Mouse (Mus musculus): ENCODE measurements at regions not wholly inside any gene's neighbourhood (a gene's known extent, or its start where the extent isn't known, plus 50 kb on each side); places are given as distances from the start of the nearest gene placed in this dataset.

DNA sequence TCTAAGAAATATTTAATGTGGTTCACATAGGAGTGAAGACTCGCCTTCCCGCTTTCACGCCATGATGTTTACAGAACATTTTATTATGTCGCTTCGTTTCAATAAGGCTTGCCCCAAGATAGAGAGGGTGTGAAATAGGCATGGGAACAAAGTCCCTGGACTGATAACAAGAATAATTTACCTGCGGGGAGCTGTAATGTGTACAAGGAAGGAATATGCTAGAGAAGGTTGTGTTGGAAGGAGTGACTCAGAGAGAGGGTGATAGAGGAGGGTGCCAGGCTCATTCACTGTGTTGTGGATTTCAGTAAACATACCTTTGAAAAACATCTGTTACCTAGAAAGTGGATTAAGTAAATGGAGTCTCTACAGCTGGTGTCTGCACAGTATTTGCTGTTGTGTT lies 490.2 kb downstream of the Bnc2 start:
- Histone ChIP-seq H3K27me3 (replicated peaks; ENCODE audit: control insufficient read depth, insufficient read depth, low read length) (no peaks in the 10 kb centered on the region), H3K4me3 (ENCODE audit: low read length) (no peak overlapping the region), H3K9ac (ENCODE audit: low read depth, low read length) (no peak overlapping the region), H3K27ac (ENCODE audit: low read depth, low read length) (no peak overlapping the region), H3K4me2 (ENCODE audit: low read length) (no peak overlapping the region), H3K9me3 (ENCODE audit: control insufficient read depth, low read length) (no peaks in the 10 kb centered on the region), H3K36me3 (ENCODE audit: control insufficient read depth, insufficient read depth, low read length) (no peaks in the 10 kb centered on the region), H3K4me1 (ENCODE audit: control insufficient read depth, insufficient read depth, low read depth, low read length) (no peaks in the 10 kb centered on the region)
- WGBS: 95% methylated on average over 6 of the region's 6 CpGs
- no peak for ATAC-seq

DNA sequence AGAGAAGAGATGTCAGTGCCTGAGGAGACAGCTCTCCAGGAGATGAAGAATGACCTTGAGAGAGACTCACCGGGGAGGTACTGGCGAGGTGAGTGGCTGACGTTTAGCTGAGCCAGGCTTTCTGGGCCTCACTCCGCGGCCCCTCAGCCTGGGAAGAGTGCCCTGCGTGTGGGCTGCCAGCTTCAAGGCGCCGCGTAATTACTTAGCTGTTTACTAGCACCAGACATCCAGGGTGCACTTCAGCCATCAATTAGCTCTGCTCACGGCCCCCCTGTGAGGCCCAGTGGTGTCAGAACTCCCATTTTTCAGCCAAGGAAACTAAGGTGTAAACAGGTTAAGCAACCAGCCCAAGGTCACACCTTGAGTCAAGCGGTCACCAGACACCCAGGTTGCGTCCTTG lies 485.8 kb downstream of the Bnc2 start:
- H3K4me2 ChIP-seq (ENCODE audit: low read length): no peak overlapping the region
- H3K27ac ChIP-seq (ENCODE audit: low read depth, low read length): no peak overlapping the region
- H3K4me1 ChIP-seq (ENCODE audit: control insufficient read depth, insufficient read depth, low read depth, low read length): no peaks in the 10 kb centered on the region
- 67% methylated on average over 12 of the region's 12 CpGs for WGBS
- no peak overlapping the region for H3K9ac ChIP-seq (ENCODE audit: low read depth, low read length)
- H3K9me3 ChIP-seq (ENCODE audit: control insufficient read depth, low read length): no peaks in the 10 kb centered on the region
- H3K4me3 ChIP-seq (ENCODE audit: low read length): no peak overlapping the region
- no peaks in the 10 kb centered on the region for H3K27me3 ChIP-seq (replicated peaks; ENCODE audit: control insufficient read depth, insufficient read depth, low read length)
- peak; percentile 34; the same call in 1 of the 2 replicates for ATAC-seq
- no peaks in the 10 kb centered on the region for H3K36me3 ChIP-seq (ENCODE audit: control insufficient read depth, insufficient read depth, low read length)

DNA sequence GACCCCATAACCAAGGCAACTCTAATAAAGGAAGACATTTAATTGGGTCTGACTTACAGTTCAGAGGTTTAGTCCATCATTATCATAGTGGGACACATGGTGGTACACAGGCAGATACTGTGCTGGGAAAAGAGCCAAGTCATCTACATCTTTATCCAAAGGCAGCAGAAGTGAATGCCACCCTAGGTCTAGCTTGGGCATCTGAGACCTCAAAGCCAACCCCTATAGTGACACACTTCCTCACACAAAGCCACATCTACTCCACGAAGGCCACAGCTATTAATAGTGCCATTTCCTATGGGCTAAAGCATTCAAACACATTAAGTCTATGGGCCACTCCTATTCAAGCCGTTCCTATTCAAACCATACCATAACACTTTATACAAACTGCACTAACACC lies 483.8 kb downstream of the Bnc2 start:
- H3K27me3 ChIP-seq (replicated peaks; ENCODE audit: control insufficient read depth, insufficient read depth, low read length): no peaks in the 10 kb centered on the region
- no peak overlapping the region for H3K4me3 ChIP-seq (ENCODE audit: low read length)
- H3K9ac ChIP-seq (ENCODE audit: low read depth, low read length): no peak overlapping the region
- no peak overlapping the region for H3K27ac ChIP-seq (ENCODE audit: low read depth, low read length)
- no peak overlapping the region for H3K4me2 ChIP-seq (ENCODE audit: low read length)
- no peaks in the 10 kb centered on the region for H3K36me3 ChIP-seq (ENCODE audit: control insufficient read depth, insufficient read depth, low read length)
- WGBS: 82% methylated on average over 2 of the region's 2 CpGs
- H3K9me3 ChIP-seq (ENCODE audit: control insufficient read depth, low read length): no peaks in the 10 kb centered on the region
- ATAC-seq: no peak
- H3K4me1 ChIP-seq (ENCODE audit: control insufficient read depth, insufficient read depth, low read depth, low read length): no peaks in the 10 kb centered on the region

DNA sequence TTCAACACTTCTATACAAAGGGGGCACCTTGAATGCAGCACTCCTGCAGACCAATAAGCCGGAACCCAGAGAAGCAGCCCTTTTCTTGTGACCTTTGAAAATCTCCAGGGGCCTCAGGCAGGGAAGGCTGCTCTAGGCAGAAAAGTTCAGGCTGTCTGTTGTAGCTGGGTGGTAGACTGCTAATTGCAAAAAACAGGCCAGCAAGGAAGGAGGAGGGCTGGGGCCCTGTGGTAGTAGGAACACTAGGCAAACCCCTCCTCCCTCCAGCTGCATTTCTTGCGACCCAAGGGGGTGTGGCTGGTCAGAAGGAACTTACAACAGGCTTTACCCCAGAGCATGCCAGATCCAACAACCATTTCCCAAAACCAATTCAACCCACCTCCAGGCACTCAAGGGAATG lies 482.8 kb downstream of the Bnc2 start:
- Histone ChIP-seq H3K27me3 (replicated peaks; ENCODE audit: control insufficient read depth, insufficient read depth, low read length) (no peaks in the 10 kb centered on the region), H3K4me1 (ENCODE audit: control insufficient read depth, insufficient read depth, low read depth, low read length) (no peaks in the 10 kb centered on the region), H3K4me3 (ENCODE audit: low read length) (no peak overlapping the region), H3K9me3 (ENCODE audit: control insufficient read depth, low read length) (no peaks in the 10 kb centered on the region), H3K4me2 (ENCODE audit: low read length) (no peak overlapping the region), H3K27ac (ENCODE audit: low read depth, low read length) (no peak overlapping the region), H3K36me3 (ENCODE audit: control insufficient read depth, insufficient read depth, low read length) (no peaks in the 10 kb centered on the region), H3K9ac (ENCODE audit: low read depth, low read length) (no peak overlapping the region)
- WGBS: 47% methylated on average over 2 of the region's 2 CpGs
- ATAC-seq: no peak

DNA sequence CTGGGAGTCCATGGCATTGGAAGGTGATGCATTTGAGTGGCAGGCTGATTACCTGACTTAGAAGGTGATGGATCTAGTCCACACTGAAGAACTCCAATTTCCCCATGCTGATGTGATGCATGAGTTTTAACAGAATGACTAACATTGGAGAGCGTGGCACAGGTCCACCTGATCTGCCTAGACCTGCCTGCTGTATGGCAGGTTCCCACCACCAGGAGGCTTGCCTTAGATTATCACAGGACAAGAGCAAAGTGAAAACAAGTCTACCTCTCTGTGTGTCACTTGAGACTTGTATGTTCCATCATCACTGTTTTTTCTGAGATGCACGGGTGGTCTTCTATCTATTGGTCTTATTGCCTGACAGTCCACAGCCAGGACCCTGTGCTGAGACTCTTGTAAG lies 478.3 kb downstream of the Bnc2 start:
- Histone ChIP-seq H3K4me3 (ENCODE audit: low read length) (no peak overlapping the region), H3K36me3 (ENCODE audit: control insufficient read depth, insufficient read depth, low read length) (no peaks in the 10 kb centered on the region), H3K4me1 (ENCODE audit: control insufficient read depth, insufficient read depth, low read depth, low read length) (no peaks in the 10 kb centered on the region; the same call in 1 of the 2 replicates), H3K9me3 (ENCODE audit: control insufficient read depth, low read length) (no peaks in the 10 kb centered on the region), H3K4me2 (ENCODE audit: low read length) (no peak overlapping the region), H3K27me3 (replicated peaks; ENCODE audit: control insufficient read depth, insufficient read depth, low read length) (no peaks in the 10 kb centered on the region), H3K9ac (ENCODE audit: low read depth, low read length) (no peak overlapping the region), H3K27ac (ENCODE audit: low read depth, low read length) (no peak overlapping the region)
- ATAC-seq: no peak
- 98% methylated on average over 2 of the region's 2 CpGs for WGBS

DNA sequence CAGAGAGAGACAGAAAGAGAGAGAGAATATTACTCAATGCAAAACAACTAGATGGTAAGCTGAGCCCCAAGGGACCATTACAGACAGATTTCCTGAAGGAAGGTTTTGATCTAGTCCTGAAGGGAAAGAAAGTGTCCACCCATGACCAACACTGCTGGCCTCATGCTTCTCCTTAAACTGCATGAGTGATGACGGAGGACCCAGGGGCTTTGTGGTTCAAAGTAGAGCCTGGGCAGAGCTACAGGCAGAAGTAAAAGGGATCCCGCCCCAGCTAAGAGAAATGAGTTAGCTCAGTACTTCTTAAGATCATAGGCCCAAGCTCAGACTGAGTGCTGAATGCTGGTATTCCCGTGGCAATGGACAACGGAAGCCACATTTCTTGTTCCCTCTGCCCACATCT lies 476.9 kb downstream of the Bnc2 start:
- no peak for ATAC-seq
- 95% methylated on average over 4 of the region's 4 CpGs for WGBS

DNA sequence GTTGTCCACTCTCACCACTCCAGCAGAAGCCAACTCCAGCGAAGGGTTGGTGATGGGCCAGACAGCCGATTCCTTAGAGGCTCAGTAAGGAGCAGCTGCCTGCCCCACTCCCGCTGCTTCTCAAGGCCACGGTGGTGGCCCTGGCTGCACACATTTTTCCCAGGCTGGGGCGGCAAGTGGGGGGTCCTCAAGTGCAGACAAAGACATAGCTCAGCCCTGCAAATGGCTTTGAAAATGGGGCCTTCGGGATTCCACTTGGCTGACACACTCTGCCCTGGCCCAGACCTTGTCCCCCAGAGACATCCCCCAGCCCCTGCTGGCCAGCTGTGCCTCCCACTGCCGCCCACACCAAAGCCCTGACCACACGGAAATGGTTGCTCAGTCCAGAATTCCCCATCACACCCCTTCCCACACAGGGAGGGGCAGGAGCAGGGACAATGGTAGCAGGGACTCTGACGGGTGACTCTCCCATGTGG lies 475.9 kb downstream of the Bnc2 start:
- Histone ChIP-seq H3K4me1 (ENCODE audit: control insufficient read depth, insufficient read depth, low read depth, low read length) (peaks cover 4% of the 10 kb centered on the region), H3K36me3 (ENCODE audit: control insufficient read depth, insufficient read depth, low read length) (no peaks in the 10 kb centered on the region), H3K9ac (ENCODE audit: low read depth, low read length) (no peak overlapping the region), H3K4me2 (ENCODE audit: low read length) (no peak overlapping the region), H3K27me3 (replicated peaks; ENCODE audit: control insufficient read depth, insufficient read depth, low read length) (no peaks in the 10 kb centered on the region), H3K27ac (ENCODE audit: low read depth, low read length) (no peak overlapping the region), H3K4me3 (ENCODE audit: low read length) (no peak overlapping the region), H3K9me3 (ENCODE audit: control insufficient read depth, low read length) (no peaks in the 10 kb centered on the region)
- peak; percentile 79 for ATAC-seq
- WGBS: 24% methylated on average over 9 of the region's 9 CpGs

More for the DNA sequence above, 476.9 kb downstream of the Bnc2 start:
- no peaks in the 10 kb centered on the region for H3K36me3 ChIP-seq (ENCODE audit: control insufficient read depth, insufficient read depth, low read length)
- H3K27me3 ChIP-seq (replicated peaks; ENCODE audit: control insufficient read depth, insufficient read depth, low read length): no peaks in the 10 kb centered on the region
- no peak overlapping the region for H3K4me3 ChIP-seq (ENCODE audit: low read length)
- H3K9me3 ChIP-seq (ENCODE audit: control insufficient read depth, low read length): no peaks in the 10 kb centered on the region
- H3K4me2 ChIP-seq (ENCODE audit: low read length): no peak overlapping the region
- H3K9ac ChIP-seq (ENCODE audit: low read depth, low read length): no peak overlapping the region
- no peak overlapping the region for H3K27ac ChIP-seq (ENCODE audit: low read depth, low read length)
- H3K4me1 ChIP-seq (ENCODE audit: control insufficient read depth, insufficient read depth, low read depth, low read length): peaks cover 4% of the 10 kb centered on the region

DNA sequence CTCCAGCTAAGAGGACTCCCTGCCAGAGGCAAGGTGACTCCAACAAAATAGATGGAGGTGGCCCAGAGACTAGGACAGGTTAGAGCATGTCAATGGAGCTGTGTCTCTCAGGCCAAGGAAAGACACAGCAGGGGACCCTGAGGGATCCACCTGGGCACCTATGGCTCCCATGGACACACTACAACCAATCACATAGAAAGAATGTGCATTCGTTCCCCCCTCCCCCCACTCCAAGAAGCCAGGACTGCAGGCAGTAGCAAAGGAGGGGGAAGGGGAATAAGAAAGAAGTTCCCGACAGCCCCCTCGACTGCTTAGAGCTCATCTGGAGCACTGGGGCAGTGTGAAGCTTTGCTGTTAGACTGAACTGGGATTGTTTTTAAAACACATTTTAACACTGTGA lies 474.1 kb downstream of the Bnc2 start:
- Histone ChIP-seq H3K4me3 (ENCODE audit: low read length) (no peak overlapping the region), H3K4me2 (ENCODE audit: low read length) (no peak overlapping the region), H3K9me3 (ENCODE audit: control insufficient read depth, low read length) (no peaks in the 10 kb centered on the region), H3K9ac (ENCODE audit: low read depth, low read length) (no peak overlapping the region), H3K4me1 (ENCODE audit: control insufficient read depth, insufficient read depth, low read depth, low read length) (peaks cover 4% of the 10 kb centered on the region), H3K27ac (ENCODE audit: low read depth, low read length) (no peak overlapping the region), H3K36me3 (ENCODE audit: control insufficient read depth, insufficient read depth, low read length) (no peaks in the 10 kb centered on the region), H3K27me3 (replicated peaks; ENCODE audit: control insufficient read depth, insufficient read depth, low read length) (no peaks in the 10 kb centered on the region)
- 41% methylated on average over 3 of the region's 3 CpGs for WGBS
- ATAC-seq: no peak

DNA sequence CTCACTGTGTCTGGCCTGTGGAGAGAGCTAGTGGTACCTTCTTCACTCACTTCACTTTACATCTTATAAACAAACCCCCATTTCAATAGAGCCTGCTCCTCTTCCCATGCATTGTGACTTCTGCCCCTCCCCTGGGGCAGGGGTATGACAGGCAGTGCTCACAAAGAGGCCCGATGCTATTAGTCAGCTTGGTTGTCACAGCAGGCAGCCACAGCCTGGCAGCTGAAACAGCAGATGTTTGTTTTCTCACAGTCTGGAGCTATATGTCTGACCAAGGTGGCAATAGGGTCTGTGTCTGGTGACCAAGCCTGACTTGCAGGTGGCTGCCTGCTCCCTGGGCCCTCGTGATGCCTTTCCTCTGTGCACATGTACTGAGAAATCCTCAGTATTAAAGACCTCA lies 472.8 kb downstream of the Bnc2 start:
- Histone ChIP-seq H3K9ac (ENCODE audit: low read depth, low read length) (no peak overlapping the region), H3K27ac (ENCODE audit: low read depth, low read length) (no peak overlapping the region), H3K4me1 (ENCODE audit: control insufficient read depth, insufficient read depth, low read depth, low read length) (peaks cover 4% of the 10 kb centered on the region), H3K9me3 (ENCODE audit: control insufficient read depth, low read length) (no peaks in the 10 kb centered on the region), H3K4me2 (ENCODE audit: low read length) (no peak overlapping the region), H3K36me3 (ENCODE audit: control insufficient read depth, insufficient read depth, low read length) (no peaks in the 10 kb centered on the region), H3K27me3 (replicated peaks; ENCODE audit: control insufficient read depth, insufficient read depth, low read length) (no peaks in the 10 kb centered on the region), H3K4me3 (ENCODE audit: low read length) (no peak overlapping the region)
- peak; percentile 66 for ATAC-seq
- WGBS: 7% methylated on average over 2 of the region's 2 CpGs

DNA sequence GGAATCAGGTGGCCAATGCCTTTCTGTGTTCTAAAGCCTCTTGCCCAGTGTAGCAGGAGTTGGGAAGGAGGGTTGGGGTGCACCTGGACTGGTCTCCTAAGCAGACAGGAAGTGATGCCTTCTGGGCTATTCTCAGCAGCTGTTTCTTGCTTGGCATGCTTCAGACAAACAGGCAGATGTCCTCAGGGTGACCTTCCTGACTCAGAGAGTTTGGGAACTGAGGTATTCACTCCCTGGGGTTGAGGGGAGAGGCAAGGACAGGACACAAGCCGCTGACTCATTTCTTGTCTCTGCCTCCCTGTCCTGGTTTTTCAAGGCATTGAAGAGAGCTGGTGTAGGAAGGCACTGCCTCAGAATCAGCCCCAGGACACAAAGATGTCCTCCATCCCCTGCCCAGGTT lies 471.4 kb downstream of the Bnc2 start:
- no peak overlapping the region for H3K27ac ChIP-seq (ENCODE audit: low read depth, low read length)
- H3K4me1 ChIP-seq (ENCODE audit: control insufficient read depth, insufficient read depth, low read depth, low read length): peaks cover 4% of the 10 kb centered on the region
- H3K27me3 ChIP-seq (replicated peaks; ENCODE audit: control insufficient read depth, insufficient read depth, low read length): no peaks in the 10 kb centered on the region
- H3K9me3 ChIP-seq (ENCODE audit: control insufficient read depth, low read length): no peaks in the 10 kb centered on the region
- no peaks in the 10 kb centered on the region for H3K36me3 ChIP-seq (ENCODE audit: control insufficient read depth, insufficient read depth, low read length)
- WGBS: 84% methylated on average over 1 of the region's 1 CpGs
- H3K4me3 ChIP-seq (ENCODE audit: low read length): no peak overlapping the region
- no peak for ATAC-seq
- no peak overlapping the region for H3K9ac ChIP-seq (ENCODE audit: low read depth, low read length)
- no peak overlapping the region for H3K4me2 ChIP-seq (ENCODE audit: low read length)
